Mouse (Mus musculus) intestine, postnatal 0 days (tissue): ENCODE measurements around the gene Pdpr. TPM values are rescaled to one million over a fixed set of nuclear protein-coding genes. Genes with fewer than 3 reads are reported as not detected.

ENCODE experiments used
- ATAC-seq: fragments of 200-750 bp; cut with Nextera tagmentation; 2 replicates; pipeline ENCODE4 v1.8.0; 2017; ENCODE audit warnings: mild to moderate bottlenecking, moderate TSS enrichment, moderate library complexity
- H3K27ac ChIP-seq: fragments of 300-500 bp; sonication (generic); 2 replicates; pipeline ENCODE4 v1.5.1; 2014; ENCODE audit warnings: mild to moderate bottlenecking, low read depth, low read length, moderate library complexity
- H3K27me3 ChIP-seq: fragments of 300-500 bp; sonication (generic); replicated peaks from 2 replicates; pipeline ENCODE4 v1.6.1; 2014; ENCODE audit warnings: low read length, mixed read lengths; ENCODE audit not compliant: control insufficient read depth, insufficient read depth
- H3K36me3 ChIP-seq: fragments of 300-500 bp; sonication (generic); 2 replicates; pipeline ENCODE4 v1.6.1; 2014; ENCODE audit warnings: mild to moderate bottlenecking, moderate library complexity; ENCODE audit not compliant: control insufficient read depth, insufficient read depth
- H3K4me1 ChIP-seq: fragments of 300-500 bp; sonication (generic); replicated peaks from 2 replicates; pipeline ENCODE4 v1.6.1; 2014; ENCODE audit warnings: antibody characterized with exemption, low read length, mixed read lengths; ENCODE audit not compliant: control insufficient read depth, insufficient read depth
- H3K4me2 ChIP-seq: fragments of 300-500 bp; sonication (generic); replicated peaks from 2 replicates; pipeline ENCODE4 v1.6.1; 2014; ENCODE audit warnings: low read depth, mild to moderate bottlenecking, moderate library complexity
- H3K4me3 ChIP-seq: fragments of 300-500 bp; sonication (generic); 2 replicates; pipeline ENCODE4 v1.5.1; 2014; ENCODE audit warnings: low read depth, low read length
- H3K9ac ChIP-seq: fragments of 300-500 bp; sonication (generic); 2 replicates; pipeline ENCODE4 v1.6.1; 2014; ENCODE audit warnings: mild to moderate bottlenecking, low read depth, low read length
- H3K9me3 ChIP-seq: fragments of 300-500 bp; sonication (generic); 2 replicates; pipeline ENCODE4 v1.6.1; 2016; ENCODE audit warnings: mixed run types; ENCODE audit not compliant: control insufficient read depth
- CTCF ChIP-seq: sonication (generic); IDR thresholded peaks from 2 replicates; pipeline ENCODE4 v1.5.1; 2016; ENCODE audit warnings: low read depth, mild to moderate bottlenecking, control low read depth, antibody characterized with exemption, moderate library complexity
- whole genome bisulfite sequencing: fragments of 180-500 bp; shearing (Covaris S2); extraction: QIAGEN DNeasy Blood & Tissue Kit; methylation state at CpG from one replicate; pipeline ENCODE4 v1.1.7; 2014; 5-methylcytosine and 5-hydroxymethylcytosine counted together
- polyA plus RNA-seq: library from polyadenylated mRNA; unstranded; fragments of >200 nt; fragmentation: Nextera tagmentation; extraction: Ambion mirVana; gene quantifications from 2 replicates; pipeline ENCODE4 v1.2.1, GENCODE M21; 2015

The Pdpr gene
- polyA plus RNA-seq, 1 experiment from 2014 or later = 4.3 TPM

DNA sequence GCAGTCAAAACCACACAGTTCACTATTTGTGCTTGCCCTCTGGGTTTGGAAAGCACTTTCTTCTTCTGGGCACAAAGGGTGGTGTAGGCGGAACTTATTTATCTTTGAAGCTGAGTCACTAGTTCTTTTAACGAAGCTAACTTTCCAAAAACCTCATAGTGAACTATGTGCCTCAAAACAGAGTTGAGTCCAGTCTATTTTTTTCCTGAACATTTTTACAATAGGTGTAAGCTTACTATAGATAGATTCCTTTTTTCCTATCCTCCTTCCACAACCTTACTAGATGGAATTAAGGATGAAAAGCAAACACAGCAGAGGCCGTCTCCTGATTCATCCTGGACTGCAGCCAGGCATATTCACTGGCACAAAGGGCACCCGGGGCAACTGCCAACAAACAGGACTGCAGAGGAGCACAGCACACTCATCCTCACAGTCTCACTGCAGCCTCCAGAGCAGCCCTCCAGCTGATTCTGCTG lies 91.1 kb downstream of the Pdpr start:
- no peaks in the 10 kb centered on the region for H3K4me1 ChIP-seq
- H3K27me3 ChIP-seq = no peaks in the 10 kb centered on the region
- WGBS = 45% methylated on average over 4 of the region's 4 CpGs
- H3K27ac ChIP-seq = no peak overlapping the region
- no peak for TF ChIP-seq CTCF
- ATAC-seq = no peak
- no peaks in the 10 kb centered on the region for H3K9me3 ChIP-seq
- no peak overlapping the region for H3K4me3 ChIP-seq
- no peak overlapping the region for H3K4me2 ChIP-seq
- H3K36me3 ChIP-seq = peaks cover 36% of the 10 kb centered on the region; the same call in 1 of the 2 replicates
- no peak overlapping the region for H3K9ac ChIP-seq

Other genes starting within 250 kb of the Pdpr start
- 40.2 and 46.1 TPM in 2 replicates for gene Cog4, start 248.0 kb upstream of the Pdpr start, polyA plus RNA-seq
- gene Sf3b3, start 247.8 kb upstream of the Pdpr start, polyA plus RNA-seq = 29.7 and 33.4 TPM in 2 replicates
- gene Fuk, start 192.1 kb upstream of the Pdpr start, polyA plus RNA-seq = 6.2 and 6.9 TPM in 2 replicates
- 4.9 and 5.1 TPM in 2 replicates for gene St3gal2, start 174.7 kb upstream of the Pdpr start, polyA plus RNA-seq
- gene Ddx19a, start 96.8 kb upstream of the Pdpr start, polyA plus RNA-seq = 8.0 and 8.9 TPM in 2 replicates
- 3.4 and 4.5 TPM in 2 replicates for gene Ddx19b, start 62.9 kb upstream of the Pdpr start, polyA plus RNA-seq
- 30.0 and 30.7 TPM in 2 replicates for gene Aars, start 61.5 kb upstream of the Pdpr start, polyA plus RNA-seq
- gene Exosc6, start 38.3 kb upstream of the Pdpr start, polyA plus RNA-seq = 7.3 and 8.4 TPM in 2 replicates
- not detected in 2 replicates for gene Clec18a, start 2.2 kb upstream of the Pdpr start, polyA plus RNA-seq
- 26.5 and 29.1 TPM in 2 replicates for gene Glg1, start 164.6 kb downstream of the Pdpr start, polyA plus RNA-seq
- 16.0 and 16.1 TPM in 2 replicates for gene Rfwd3, start 205.6 kb downstream of the Pdpr start, polyA plus RNA-seq
- 10.0 TPM in 2 replicates for gene Mlkl, start 243.5 kb downstream of the Pdpr start, polyA plus RNA-seq